Mouse (Mus musculus): ENCODE measurements at regions not wholly inside any gene's neighbourhood (a gene's known extent, or its start where the extent isn't known, plus 50 kb on each side); places are given as distances from the start of the nearest gene placed in this dataset.

DNA sequence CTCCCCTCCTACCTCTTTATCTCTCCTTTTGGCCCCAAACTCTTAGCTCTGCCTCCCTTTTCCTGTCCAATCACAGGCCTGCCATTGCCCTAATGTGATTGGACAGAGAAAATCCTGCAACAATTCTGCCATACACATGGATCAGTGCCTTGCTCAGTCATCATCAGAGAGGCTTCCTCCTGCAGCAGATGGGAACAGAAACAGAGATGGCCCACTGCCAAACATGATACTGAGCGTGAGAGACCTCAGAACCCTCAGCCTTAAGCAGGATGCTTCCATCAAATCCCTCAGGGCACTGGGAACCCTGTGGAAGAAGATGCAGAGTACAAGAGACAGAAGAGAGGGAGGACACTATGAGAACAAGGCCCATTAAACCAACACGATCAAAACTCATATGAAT, 62.8 kb upstream of the Cacna2d3 start:
- DNase-seq (ENCODE audit: extremely low spot score, low spot score): no peak
- Histone ChIP-seq H3K4me3 (no peak overlapping the region), H3K9me3 (no peaks in the 10 kb centered on the region), H3K27me3 (ENCODE audit: poor library complexity, severe bottlenecking) (no peaks in the 10 kb centered on the region), H3K36me3 (replicated peaks) (no peaks in the 10 kb centered on the region), H3K4me1 (no peaks in the 10 kb centered on the region), H3K27ac (no peak overlapping the region)
- 82% methylated on average over 2 of the region's 2 CpGs for WGBS

DNA sequence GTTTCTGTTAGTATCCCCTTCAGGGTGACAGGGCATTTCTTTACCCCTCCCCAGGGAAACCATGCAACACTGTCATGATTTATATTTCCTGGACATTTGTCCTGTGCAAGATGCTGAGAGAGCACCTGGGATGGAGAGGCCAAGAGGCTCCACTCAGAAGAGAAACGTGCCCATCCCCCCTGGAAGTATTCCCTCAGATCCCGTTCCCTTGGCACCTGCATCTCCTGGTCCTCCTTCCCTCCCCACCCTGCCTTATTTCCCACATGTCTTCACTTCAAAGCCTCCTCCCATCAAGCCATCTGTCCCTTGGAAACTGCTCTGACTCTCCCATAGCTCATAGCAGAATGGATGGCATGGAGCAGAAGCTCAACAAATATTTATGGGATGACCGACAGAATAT, 64.8 kb upstream of the Cacna2d3 start:
- no peak overlapping the region for H3K4me3 ChIP-seq
- 84% methylated on average over 3 of the region's 3 CpGs for WGBS
- H3K36me3 ChIP-seq (replicated peaks): no peaks in the 10 kb centered on the region
- no peaks in the 10 kb centered on the region for H3K4me1 ChIP-seq
- H3K27me3 ChIP-seq (ENCODE audit: poor library complexity, severe bottlenecking): no peaks in the 10 kb centered on the region
- no peak for DNase-seq (ENCODE audit: extremely low spot score, low spot score)
- H3K27ac ChIP-seq: no peak overlapping the region
- no peaks in the 10 kb centered on the region for H3K9me3 ChIP-seq

DNA sequence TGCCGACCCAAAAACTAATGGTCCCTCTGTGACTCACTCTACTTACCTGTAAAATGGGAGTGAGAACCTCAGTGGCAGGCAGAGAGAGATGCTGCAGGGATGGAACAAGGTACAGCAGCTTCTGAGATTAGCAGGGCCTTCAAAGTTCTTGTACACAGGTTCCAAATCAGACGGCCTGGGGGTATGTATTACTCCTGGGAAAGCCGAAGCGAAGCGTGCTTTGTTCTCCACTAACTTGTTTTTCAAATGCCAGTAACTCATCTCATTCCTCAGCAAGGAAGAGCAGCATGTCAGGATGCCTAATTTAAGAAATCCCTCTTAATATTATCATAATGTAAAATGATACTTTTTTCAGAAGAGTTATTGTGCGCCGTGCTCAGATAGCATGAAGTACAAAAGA, 66.1 kb upstream of the Cacna2d3 start:
- no peaks in the 10 kb centered on the region for H3K9me3 ChIP-seq
- H3K4me3 ChIP-seq: no peak overlapping the region
- DNase-seq (ENCODE audit: extremely low spot score, low spot score): no peak
- no peak overlapping the region for H3K27ac ChIP-seq
- H3K36me3 ChIP-seq (replicated peaks): no peaks in the 10 kb centered on the region
- WGBS: 94% methylated on average over 7 of the region's 7 CpGs
- no peaks in the 10 kb centered on the region for H3K4me1 ChIP-seq
- H3K27me3 ChIP-seq (ENCODE audit: poor library complexity, severe bottlenecking): no peaks in the 10 kb centered on the region

DNA sequence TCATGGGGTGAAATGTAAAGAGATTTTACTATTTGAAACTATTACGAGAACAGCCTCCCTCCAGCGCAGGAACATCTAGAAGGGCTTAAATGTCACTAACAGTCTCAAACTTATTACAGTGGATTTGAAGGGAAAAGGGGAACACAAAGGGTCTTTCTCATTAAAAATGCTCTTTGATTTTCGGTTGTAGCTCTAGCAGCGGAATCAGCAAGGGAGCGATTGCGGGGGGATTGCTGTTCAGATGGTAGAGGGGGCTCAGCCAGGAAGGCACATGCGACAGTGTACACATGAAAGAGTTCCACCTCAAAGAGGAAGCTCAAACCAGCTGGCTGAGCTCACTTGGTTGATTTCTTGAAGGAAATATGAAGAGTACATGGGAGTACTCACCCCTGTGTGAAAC, 66.7 kb upstream of the Cacna2d3 start:
- 91% methylated on average over 7 of the region's 7 CpGs for WGBS
- no peak overlapping the region for H3K4me3 ChIP-seq
- H3K27ac ChIP-seq: no peak overlapping the region
- H3K36me3 ChIP-seq (replicated peaks): no peaks in the 10 kb centered on the region
- H3K27me3 ChIP-seq (ENCODE audit: poor library complexity, severe bottlenecking): no peaks in the 10 kb centered on the region
- no peaks in the 10 kb centered on the region for H3K4me1 ChIP-seq
- H3K9me3 ChIP-seq: no peaks in the 10 kb centered on the region
- no peak for DNase-seq (ENCODE audit: extremely low spot score, low spot score)

DNA sequence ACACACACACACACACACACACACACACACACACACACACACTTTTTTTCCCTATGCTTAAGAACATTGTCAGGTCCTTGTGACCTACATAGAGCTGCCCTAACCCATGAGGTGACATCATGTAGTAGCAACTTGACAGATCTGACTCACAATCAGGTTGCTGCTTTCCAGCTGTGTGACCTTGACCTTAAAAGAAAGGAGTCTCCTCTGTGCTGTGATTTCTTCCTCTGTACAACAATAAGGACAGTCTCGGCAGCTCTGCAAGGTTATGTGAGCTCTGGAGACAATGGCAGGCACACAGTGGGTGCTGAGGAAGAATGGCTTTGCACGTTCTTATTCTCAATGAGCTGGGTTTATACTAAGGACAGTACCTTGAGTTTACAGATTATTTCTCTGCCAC, 73.7 kb upstream of the Cacna2d3 start:
- H3K4me3 ChIP-seq: no peak overlapping the region
- no peaks in the 10 kb centered on the region for H3K36me3 ChIP-seq (replicated peaks)
- no peaks in the 10 kb centered on the region for H3K9me3 ChIP-seq
- H3K4me1 ChIP-seq: peaks cover 8% of the 10 kb centered on the region
- no peak for DNase-seq (ENCODE audit: extremely low spot score, low spot score)
- no peaks in the 10 kb centered on the region for H3K27me3 ChIP-seq (ENCODE audit: poor library complexity, severe bottlenecking)
- no peak overlapping the region for H3K27ac ChIP-seq
- WGBS: 44% methylated on average over 2 of the region's 2 CpGs

DNA sequence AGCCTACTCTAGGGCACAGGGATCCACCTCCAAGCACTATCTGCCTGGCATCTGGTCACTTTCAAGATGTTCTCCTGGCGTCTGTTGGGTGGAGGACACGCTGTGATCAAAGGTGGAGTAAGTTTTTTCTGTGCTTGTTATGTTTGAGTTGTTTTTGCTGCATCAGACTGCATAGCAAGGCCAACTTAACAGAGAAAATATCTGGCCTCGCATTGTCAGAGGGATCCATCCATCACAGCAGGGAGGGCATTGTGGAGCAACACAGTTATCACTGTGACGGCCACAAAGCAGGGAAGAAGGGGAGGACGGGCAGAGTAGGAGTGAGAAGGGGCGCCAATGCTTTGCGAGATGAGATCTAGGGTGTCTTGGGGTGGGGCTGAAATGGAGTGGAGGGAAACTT, 74.7 kb upstream of the Cacna2d3 start:
- no peak for DNase-seq (ENCODE audit: extremely low spot score, low spot score)
- H3K27ac ChIP-seq: no peak overlapping the region
- H3K4me1 ChIP-seq: peaks cover 8% of the 10 kb centered on the region
- 80% methylated on average over 7 of the region's 7 CpGs for WGBS
- no peak overlapping the region for H3K4me3 ChIP-seq
- H3K36me3 ChIP-seq (replicated peaks): no peaks in the 10 kb centered on the region
- no peaks in the 10 kb centered on the region for H3K27me3 ChIP-seq (ENCODE audit: poor library complexity, severe bottlenecking)
- no peaks in the 10 kb centered on the region for H3K9me3 ChIP-seq

DNA sequence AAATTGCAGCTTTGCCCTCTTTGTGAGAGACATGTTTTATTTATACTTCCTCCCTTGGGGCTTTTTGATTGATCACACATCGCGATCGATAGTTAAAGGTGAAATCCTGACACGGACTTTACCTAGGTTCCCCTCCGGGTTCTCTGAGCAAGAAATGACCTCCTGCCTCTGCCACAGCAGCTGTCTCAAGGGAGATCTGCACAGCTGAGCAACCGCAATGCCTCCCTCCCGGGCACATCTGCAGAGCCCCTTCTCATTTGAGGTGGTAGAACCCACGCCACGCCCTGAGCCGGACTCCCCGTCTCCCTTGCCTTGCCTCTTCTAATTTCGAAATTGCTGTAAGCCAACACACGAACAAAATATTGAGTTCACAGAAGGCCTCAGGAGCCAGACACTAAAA, 78.2 kb upstream of the Cacna2d3 start:
- H3K4me3 ChIP-seq: no peak overlapping the region
- H3K36me3 ChIP-seq (replicated peaks): no peaks in the 10 kb centered on the region
- H3K9me3 ChIP-seq: no peaks in the 10 kb centered on the region
- H3K27me3 ChIP-seq (ENCODE audit: poor library complexity, severe bottlenecking): no peaks in the 10 kb centered on the region
- no peak overlapping the region for H3K27ac ChIP-seq
- peaks cover 8% of the 10 kb centered on the region for H3K4me1 ChIP-seq
- no peak for DNase-seq (ENCODE audit: extremely low spot score, low spot score)
- WGBS: 93% methylated on average over 13 of the region's 13 CpGs

DNA sequence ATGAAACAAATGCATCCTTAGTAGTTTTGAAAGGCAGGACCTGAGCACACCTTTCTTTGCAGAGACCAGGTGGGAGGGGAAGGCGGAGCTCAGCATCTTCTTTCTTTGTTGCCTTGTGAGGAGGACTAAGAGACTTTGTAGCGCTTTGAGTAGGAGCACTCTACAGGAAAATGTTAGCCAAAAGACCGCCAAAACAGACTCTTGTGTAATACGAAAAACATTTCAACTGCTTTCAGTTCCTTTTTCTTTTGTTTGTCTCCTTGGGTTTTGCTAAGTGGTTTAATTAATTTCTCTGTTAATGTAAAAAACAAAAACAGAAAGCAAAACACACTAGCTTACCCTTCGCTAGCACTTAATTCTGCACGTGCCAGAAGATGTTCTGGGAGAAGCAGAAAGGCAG, 83.6 kb upstream of the Cacna2d3 start:
- Histone ChIP-seq H3K27me3 (ENCODE audit: poor library complexity, severe bottlenecking) (no peaks in the 10 kb centered on the region; the same call in 1 of the 2 replicates), H3K27ac (no peak overlapping the region), H3K36me3 (replicated peaks) (no peaks in the 10 kb centered on the region), H3K4me1 (peaks cover 7% of the 10 kb centered on the region; the same call in 1 of the 2 replicates), H3K9me3 (no peaks in the 10 kb centered on the region), H3K4me3 (no peak overlapping the region)
- no peak for DNase-seq (ENCODE audit: extremely low spot score, low spot score)
- WGBS: 93% methylated on average over 6 of the region's 6 CpGs

DNA sequence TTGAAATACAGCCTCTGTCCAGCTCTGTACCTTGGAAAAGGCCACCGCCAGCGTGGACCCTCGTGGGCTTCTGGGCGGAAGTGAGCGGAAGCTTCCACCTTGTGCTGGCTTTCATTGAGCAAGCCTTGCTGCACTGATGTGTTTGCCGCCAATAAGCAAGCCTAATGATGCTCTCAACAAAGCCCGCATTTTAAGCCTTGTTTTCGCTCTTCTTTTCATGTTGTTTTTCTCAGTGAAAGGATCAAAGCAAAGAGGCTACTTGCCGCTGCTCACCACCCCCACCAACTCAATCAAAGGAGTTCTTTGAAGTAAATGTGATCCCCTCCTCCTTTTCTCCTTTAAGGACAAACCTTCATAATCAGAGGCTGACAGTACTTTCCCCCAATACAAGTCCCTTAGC, 86.2 kb upstream of the Cacna2d3 start:
- Histone ChIP-seq H3K4me3 (no peak overlapping the region), H3K27ac (0 out of 2 replicates have a peak overlapping the region, but pooled peaks have one; percentile 31), H3K36me3 (replicated peaks) (no peaks in the 10 kb centered on the region), H3K4me1 (peaks cover 7% of the 10 kb centered on the region; the same call in 1 of the 2 replicates), H3K9me3 (no peaks in the 10 kb centered on the region), H3K27me3 (ENCODE audit: poor library complexity, severe bottlenecking) (no peaks in the 10 kb centered on the region; the same call in 1 of the 2 replicates)
- WGBS: 45% methylated on average over 9 of the region's 9 CpGs
- peak; percentile 29 for DNase-seq (ENCODE audit: extremely low spot score, low spot score)

DNA sequence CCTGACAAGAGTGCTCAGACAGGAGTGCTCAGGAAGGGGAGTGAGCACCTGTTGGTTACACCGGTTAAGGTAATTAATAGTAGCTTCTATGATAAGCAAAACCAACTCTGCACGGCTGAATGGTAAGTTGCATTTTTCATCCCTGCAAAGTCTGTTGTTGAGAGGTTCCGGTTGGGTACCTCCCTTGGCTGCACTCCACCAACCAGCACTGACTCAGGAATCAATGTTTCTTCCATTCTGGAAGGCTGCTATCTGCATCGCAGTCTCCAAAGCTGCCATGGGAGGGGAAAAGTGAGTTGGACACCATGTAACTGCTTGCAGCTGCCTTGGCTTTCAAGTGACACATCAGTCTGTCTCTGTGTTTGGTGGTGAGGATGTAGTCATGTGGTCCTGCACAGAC, 93.0 kb upstream of the Cacna2d3 start:
- no peaks in the 10 kb centered on the region for H3K4me1 ChIP-seq
- WGBS: 91% methylated on average over 4 of the region's 4 CpGs
- H3K27me3 ChIP-seq (ENCODE audit: poor library complexity, severe bottlenecking): no peaks in the 10 kb centered on the region
- no peak for DNase-seq (ENCODE audit: extremely low spot score, low spot score)
- H3K27ac ChIP-seq: no peak overlapping the region
- no peaks in the 10 kb centered on the region for H3K36me3 ChIP-seq (replicated peaks)
- H3K4me3 ChIP-seq: no peak overlapping the region
- H3K9me3 ChIP-seq: no peaks in the 10 kb centered on the region

DNA sequence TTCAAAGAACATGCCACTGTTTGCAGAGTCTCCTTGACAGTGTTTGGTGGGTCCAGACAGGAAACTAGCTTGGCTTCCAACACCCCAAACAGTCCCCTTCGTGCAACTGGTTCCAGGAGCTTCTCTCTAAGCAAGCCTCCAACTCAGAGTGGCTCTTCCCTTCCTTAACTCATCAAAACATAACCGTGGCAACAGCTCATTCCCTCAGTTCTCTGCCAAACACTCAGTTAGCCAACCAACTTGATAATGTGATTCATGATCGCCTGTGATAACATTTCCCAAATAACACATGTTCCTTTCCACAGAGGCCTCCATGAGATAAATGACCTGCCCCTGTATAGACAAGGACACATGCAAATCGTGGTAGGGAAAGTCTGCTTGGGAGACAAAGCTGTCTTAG, 95.9 kb upstream of the Cacna2d3 start:
- Histone ChIP-seq H3K27ac (no peak overlapping the region), H3K4me3 (no peak overlapping the region), H3K4me1 (no peaks in the 10 kb centered on the region), H3K27me3 (ENCODE audit: poor library complexity, severe bottlenecking) (no peaks in the 10 kb centered on the region), H3K9me3 (no peaks in the 10 kb centered on the region), H3K36me3 (replicated peaks) (no peaks in the 10 kb centered on the region)
- WGBS: 80% methylated on average over 4 of the region's 4 CpGs
- no peak for DNase-seq (ENCODE audit: extremely low spot score, low spot score)

DNA sequence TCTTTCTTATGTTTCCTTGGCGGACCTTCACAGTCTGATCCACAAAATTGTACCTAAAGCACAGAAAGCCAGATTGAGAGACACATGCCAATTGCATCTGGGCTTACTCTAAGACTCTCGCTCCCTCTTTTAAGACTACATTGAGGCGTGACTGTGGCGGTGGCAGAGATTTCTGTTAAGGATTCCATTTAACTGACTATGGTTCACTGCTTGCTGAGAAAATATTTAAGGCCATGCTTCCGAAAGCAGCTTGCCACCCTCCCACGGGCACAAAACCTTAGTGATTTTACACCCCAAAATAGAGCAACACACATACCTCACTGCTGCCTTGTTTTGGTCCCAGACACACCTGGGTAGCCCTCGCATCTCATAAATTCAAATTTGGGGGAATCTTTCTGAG, 96.6 kb upstream of the Cacna2d3 start:
- Histone ChIP-seq H3K36me3 (replicated peaks) (no peaks in the 10 kb centered on the region), H3K27ac (no peak overlapping the region), H3K9me3 (no peaks in the 10 kb centered on the region), H3K27me3 (ENCODE audit: poor library complexity, severe bottlenecking) (no peaks in the 10 kb centered on the region), H3K4me1 (no peaks in the 10 kb centered on the region), H3K4me3 (no peak overlapping the region)
- no peak for DNase-seq (ENCODE audit: extremely low spot score, low spot score)
- 91% methylated on average over 7 of the region's 7 CpGs for WGBS

DNA sequence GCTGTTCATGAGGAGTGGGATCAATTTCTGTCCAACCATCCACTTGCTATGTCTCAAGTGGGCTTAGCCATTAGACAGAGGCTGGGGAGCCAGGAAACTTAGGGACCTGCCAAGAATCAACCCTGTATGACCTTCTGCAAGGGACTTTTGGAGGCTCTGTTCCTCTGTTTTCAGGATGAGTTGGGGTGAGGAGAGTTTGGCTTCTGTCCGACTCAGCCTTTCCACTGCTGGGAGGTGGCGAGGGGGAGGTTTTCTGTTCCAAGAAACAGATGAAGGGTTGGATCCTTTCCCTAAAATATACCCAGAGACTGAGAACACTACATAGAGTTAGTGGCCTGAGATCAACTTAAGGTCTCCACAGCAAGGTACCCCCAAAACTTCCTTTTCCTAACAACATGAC, 97.1 kb upstream of the Cacna2d3 start:
- H3K36me3 ChIP-seq (replicated peaks): no peaks in the 10 kb centered on the region
- no peak overlapping the region for H3K4me3 ChIP-seq
- no peaks in the 10 kb centered on the region for H3K27me3 ChIP-seq (ENCODE audit: poor library complexity, severe bottlenecking)
- H3K4me1 ChIP-seq: no peaks in the 10 kb centered on the region
- WGBS: 92% methylated on average over 2 of the region's 2 CpGs
- no peak overlapping the region for H3K27ac ChIP-seq
- no peaks in the 10 kb centered on the region for H3K9me3 ChIP-seq
- no peak for DNase-seq (ENCODE audit: extremely low spot score, low spot score)

DNA sequence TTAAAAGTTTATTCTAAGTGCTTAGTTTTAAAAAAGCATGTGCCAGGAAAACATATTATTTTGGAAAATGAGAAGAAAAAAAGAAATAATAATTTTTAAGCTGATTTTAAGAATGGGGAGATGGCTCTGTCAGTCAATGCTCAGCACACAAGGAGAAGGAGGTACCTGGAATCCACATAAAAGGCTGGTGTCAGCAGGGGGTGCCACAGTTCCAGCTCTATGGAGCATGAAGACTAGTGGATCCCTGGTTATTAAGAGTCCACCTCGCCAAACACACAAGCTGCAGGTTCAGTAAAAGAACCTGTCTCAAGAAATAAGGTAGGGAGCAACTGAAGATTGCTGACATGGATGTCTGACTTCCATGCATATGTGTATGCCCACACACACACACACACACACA, 115.4 kb upstream of the Cacna2d3 start:
- 65% methylated on average over 1 of the region's 1 CpGs for WGBS
- H3K27me3 ChIP-seq (ENCODE audit: poor library complexity, severe bottlenecking): no peaks in the 10 kb centered on the region
- no peak for DNase-seq (ENCODE audit: extremely low spot score, low spot score)

More for the DNA sequence above, 115.4 kb upstream of the Cacna2d3 start:
- H3K4me1 ChIP-seq: no peaks in the 10 kb centered on the region
- H3K27ac ChIP-seq: no peak overlapping the region
- no peaks in the 10 kb centered on the region for H3K9me3 ChIP-seq
- H3K36me3 ChIP-seq (replicated peaks): no peaks in the 10 kb centered on the region
- no peak overlapping the region for H3K4me3 ChIP-seq

Measured in forebrain, embryonic 10.5 days (tissue).